Mouse (Mus musculus) right cerebral cortex, adult 18-20 months (tissue): Measurements from ENCODE around the gene Rfk.

Experiments used
- DNase-seq: peaks from one replicate; pipeline ENCODE4 v3.0.0; 2022; ENCODE audit warnings: mixed read lengths

Gene Rfk

DNA sequence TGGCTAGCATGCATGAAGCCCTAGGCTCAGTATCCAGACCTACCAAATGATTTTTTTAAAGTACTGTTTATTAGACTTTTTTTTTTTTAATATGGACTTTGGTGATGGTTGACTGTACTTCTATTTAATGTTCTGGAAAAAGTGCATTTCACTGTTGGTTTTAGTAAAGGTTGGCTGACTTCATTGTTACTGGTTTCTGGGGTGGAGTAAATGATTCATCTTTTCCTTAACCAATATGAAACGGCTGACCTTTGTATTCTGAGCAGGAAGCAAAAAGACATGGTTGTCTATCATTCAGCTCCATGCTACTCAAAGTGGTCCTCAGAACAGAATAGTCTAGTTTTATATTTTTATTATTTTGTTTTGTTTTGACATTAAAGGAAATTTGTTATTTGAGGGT, 8.4 kb upstream of the Rfk start:
- DNase-seq, result no peak

DNA sequence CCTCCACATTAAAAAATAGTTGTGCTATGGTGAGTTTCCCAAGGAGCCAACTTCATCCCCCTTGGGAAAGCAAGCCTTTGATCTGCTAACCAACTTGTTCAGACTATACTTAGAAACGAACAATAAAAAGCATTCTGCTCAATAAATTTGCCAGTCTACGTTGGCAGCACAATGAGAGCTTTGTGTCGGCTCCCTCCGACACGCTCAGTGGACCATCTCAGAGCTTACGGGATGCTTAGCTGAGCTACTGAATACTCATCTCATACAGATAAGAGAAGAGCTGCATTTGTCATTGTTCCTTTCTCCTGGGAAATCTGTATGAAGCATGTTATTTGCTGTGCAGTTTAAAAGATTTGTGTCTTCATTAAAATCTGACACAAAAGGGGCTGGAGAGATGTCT, 7.4 kb upstream of the Rfk start:
- DNase-seq, result no peak

DNA sequence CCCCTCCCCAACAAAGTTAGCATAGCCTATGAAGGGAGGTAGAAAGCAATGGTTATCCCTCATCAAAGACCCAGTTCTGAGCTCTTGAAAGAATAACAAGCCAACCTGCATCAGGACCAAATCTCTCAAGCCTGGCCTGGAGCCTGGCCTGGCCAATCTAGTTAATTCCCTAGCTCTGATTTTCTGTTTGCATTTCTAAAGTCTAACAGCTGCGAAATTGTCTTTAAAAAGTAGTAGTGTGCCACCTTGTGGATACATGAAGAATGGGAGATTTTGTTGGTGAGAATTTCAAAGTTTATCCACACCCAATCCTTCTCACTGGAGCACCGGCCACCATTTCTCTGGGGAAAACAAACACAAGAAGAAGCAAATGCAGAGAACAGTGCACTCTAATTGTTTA, 5.4 kb upstream of the Rfk start:
- no peak for DNase-seq

DNA sequence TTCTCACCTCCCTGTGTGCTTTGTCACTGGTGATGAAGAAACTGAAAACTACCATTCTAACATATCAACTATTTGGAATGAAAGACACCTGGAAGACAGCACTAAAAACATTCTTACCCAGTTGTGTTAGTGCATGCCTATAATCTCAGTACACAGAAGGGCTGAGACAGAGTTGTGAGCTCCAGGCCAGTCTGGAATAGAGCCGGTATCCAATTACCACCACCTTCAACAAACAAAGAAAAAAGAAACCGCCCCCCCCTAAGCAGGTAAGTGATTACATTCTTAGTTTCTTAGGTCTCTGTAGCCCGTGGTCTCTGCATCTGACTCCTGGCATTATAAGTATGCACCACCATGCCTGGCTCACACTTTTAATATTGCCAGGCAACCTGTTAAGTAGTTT, 977 bp upstream of the Rfk start:
- no peak for DNase-seq

DNA sequence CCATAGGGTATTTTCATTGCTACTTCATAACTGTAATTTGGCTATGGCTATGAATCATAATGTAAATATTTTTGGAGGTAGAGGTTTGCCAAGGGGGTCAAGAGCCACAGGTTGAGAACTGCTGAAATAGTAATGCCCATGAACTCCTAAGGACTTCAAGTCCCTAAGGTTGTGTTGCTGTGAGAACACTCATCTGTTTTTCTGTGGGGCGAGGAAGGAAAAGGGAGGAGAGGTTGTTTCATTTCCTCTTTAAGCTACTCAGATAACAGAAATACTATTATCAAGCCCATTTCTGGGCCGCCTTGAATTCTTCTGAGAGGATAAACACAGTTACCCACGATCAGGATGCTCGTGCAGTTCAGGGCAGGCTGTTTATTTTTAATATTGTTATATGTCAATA, 3.0 kb downstream of the Rfk start:
- DNase-seq, result no peak

DNA sequence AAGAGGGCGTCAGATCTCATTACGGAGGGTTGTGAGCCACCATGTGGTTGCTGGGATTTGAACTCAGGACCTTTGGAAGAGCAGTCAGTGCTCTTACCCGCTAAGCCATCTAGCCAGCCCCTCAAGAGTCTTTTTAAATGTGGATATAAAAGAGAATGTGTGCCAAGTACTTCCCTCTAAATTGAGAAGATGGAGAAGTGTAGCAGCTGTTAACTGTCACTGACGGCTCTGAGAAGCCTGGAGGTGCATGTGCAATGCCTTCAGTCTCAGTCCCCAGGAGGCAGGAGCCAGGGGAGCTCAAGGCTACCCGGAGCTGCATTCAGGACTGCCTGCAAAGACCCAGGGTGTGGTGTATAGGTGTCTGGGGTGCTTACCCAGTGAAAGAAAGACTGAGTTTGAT, 4.1 kb downstream of the Rfk start:
- DNase-seq, result no peak

DNA sequence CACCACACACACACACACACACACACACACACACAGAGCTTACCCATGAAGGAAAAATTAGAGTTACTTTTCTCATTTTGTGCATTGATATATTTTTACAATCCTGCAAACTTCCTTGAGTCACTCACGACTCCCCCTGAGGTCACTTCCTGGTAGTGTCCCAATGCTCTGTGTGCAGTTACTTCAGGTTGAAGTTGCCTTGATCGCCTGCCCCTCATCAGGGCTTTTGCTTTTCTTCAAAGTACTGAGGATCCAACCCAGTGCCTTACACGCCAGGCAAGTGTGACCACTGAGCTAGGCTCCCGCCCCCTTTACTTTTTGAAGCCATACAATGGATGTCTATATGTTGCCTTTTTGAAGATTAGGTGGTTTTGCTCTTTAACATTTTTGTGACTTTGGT, 6.1 kb downstream of the Rfk start:
- DNase-seq, result no peak

DNA sequence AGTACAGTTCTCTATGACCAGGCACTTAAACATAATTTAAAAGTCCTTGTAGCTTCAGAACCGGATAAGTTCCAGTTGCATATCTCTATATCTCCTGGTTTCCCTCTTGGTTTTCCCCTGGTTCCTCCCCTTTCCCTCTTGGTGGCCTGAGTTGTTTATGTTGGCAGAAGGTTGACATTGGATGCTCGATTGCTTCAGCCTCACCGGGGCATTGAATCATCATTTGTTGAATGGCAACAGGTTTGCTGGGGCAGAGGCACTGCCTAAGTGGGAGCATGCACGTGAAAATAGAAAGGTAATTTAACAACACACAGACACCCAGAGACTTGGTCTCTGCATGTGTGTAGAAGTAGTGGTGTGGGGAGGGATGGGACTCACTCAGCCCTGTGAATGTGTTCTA, 6.7 kb downstream of the Rfk start:
- no peak for DNase-seq

DNA sequence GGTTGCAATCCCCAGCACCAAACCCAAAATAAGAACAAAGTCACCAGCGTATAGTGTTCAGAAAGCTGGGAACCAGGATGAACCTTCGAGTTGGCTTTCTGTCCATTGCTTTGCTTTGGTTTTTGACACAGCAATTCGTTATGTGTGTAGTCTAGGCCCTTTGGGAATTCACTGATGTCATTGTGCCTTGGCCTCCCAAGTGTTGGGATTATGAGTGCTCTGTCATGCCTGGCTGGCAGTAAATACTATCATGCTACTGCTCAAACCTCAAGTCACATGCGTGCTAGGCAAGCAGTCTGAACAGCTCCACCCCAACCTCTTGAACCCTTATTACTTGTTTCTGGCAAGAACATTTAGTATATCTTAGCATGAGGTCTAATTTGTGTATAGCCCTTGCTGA, 9.3 kb downstream of the Rfk start:
- no peak for DNase-seq

DNA sequence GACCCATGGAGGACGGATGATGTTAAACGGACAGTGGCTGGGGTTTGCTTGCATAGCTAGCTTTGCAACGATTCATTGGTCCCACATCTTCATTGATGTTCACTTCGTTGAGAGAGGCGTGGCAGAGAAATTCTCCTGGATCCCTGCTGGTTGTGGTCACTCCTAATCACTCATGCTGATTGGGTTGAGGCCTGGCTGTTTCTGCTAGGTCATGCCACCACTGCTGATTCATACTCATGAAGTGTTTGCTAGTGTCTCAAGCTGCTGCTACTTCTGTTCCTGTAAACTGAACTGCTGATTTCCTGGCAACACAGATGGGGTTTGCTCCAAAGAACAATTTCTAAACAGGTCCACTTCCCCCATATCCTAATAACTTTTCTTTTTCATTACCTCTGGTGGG, 13.0 kb downstream of the Rfk start:
- no peak for DNase-seq

DNA sequence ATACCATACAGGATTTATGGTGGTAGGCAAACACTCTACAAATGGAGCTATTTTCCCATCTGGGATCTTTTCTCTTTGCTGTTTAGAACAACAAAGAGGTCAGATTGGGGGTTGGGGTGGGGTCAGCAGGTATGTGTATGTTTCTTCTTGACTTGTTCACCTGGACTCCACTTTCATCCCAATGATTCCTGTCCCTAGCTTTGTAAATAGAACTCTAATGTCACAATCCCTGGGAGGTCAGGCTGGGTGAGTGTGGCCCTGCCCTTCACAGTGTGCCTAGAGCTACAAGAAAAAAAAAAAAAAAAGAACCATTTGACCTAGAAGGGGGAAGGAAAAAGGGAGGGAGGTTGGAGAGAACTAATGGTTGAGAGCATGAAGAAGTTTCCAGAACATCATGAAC, 14.7 kb downstream of the Rfk start:
- no peak for DNase-seq

DNA sequence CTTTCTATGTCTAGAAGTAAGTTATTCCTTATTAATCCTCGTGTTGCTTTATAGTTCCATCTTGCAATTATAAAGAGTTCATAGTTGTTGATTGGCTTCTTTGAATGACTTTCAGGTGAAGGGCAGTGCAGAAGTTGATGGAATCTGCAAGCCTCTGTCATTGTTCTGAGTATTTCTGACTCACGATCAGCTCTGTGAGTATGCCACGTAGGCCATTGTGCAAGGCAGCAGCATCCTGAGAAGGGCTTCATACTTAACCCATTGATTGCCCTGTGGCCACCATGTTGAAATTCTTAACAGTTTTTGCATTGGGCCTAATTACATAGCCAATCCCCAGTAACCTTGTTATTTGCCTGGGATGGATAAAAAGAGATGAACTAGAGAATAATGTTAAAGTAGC, 15.5 kb downstream of the Rfk start:
- no peak for DNase-seq

DNA sequence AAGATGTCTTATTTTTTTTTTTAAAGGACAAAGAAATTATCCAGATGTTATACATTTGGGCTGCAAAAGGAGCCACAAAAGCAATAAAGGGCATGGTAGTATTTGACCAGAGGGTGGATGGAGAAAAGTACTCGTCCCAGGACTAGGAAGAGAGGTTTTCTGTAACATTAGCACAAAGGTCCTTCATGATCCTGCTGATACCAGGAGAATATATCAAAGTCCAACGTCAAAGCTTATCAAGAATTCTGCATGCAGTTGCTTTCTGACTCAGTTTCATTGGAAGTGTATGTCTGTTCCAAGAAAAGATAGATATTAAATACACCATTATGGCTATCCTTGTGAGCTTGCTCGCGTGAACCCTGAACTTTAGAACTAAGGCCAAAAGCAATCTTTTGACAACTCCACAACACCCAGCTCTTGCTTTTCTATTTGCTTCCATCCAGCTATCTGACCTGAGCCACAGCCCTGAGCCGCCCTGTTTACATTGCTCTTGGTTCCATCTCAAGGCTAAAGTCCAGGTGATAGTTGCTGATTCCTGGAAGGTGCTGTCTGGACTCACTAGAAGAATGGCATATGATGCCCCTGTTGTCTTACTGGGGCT, 16.7 kb downstream of the Rfk start:
- DNase-seq, result no peak

DNA sequence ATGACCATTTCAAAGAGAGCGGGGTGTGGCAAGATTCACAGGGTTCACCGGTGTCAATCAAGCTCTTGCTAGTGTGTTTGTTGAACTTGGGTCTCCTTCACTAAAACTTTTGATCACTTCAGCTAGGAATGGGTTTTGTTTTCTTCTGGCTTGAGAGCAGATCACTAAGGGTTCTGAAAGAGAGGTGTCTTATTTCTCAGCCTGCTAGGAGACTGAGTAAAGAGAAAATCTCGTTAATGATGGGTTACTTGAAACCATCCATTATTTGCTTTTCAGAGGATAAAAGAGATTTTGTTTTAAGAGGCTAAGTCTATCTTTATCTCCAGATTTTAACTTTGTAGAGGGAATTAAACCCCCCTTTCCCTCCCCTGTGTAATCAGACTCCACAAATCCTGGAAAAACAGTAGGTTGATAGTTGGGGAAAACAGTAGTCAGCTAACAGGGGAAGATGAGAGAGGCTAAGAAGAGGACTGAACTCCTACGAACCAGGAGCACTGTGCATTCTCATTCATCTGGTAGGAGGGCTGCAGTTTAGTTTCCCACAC, 19.1 kb downstream of the Rfk start:
- DNase-seq, result no peak

DNA sequence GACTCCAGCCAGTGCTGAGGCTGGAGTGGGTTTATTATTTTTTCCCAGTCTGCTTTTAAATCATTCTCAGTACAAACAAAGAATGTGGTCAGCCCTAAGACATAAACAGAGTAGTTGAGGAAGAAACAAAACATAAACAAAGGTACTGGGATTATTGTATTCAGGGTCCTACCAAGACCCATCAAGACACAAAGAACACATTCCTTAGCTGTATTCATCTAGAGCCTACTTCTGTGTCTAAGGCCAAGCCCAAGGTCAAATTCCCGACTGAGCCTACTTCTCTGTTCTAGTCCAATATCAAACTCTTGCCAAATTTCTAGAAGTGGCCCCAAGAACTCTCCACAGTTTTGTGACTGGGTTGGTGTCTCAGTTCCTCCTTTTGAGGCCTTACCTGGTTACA, 24.0 kb downstream of the Rfk start:
- DNase-seq, result no peak

DNA sequence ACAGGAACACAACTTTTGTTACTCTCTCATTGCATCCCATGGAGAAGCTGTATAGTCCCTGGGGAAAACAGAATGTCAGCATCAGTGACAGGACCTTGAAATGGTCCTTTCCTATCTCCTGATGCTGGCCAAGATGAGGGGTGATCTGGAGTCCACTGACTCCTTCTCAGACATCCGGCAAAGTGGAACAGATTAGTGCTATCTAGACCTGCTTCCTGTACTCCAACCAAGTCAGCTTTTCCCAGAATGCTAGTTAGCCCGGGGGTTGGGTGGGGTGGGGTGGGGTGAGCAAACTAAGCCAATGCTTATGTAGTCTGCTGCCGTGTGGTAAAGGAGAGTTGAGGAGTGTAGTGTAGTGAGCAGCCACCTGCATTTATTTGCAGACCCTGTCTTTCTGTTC, 29.5 kb downstream of the Rfk start:
- DNase-seq, result no peak

DNA sequence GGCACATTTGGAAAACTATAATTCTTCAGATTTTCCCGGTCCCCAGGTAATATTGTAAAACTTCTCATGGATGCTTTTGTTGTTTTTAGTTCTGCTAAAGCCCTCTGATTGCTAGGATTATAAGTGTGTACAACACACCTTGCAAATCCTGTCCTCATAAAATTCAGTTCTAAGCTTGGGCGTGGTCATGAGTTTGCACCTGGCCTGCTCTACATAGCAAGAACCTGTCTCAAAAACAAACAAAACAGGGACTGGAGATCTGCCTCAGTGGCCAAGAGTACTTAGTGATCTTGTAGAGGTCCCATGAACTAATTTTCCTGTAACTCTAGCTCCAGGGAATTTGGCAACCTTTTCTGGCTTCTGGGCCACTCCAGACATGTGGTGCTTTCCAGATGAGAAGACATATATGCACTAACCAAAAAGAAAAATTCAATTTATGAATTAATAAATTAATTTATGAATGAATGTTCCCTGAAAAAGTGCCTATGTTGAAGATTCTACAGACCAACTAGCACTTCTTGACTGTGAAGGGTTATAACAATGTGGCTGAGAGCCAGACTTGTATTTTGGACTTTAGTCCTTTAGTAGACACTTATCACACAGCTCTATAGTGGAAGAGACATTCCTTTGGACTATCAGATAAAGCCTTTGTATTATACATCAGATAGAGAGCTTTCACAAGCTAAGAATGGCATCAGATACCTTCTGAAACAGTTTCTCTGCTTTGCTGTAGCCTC, 34.1 kb downstream of the Rfk start:
- no peak for DNase-seq

DNA sequence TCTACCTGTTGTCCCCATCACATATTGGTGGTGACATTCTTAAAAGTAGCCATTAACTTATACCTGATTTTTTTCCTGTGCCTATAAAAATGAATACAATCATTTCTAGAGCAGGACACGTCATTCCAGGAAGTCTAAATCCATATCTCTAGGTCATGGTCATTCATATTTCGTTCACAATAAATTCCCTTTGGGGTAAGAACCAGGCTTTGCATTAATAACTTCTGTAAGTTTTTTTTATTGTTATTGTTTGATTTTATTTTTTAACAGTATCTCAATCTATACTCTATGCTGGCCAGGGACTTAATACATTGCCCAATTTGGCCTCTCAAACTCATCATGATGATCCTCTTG, 34.7 kb downstream of the Rfk start:
- no peak for DNase-seq

DNA sequence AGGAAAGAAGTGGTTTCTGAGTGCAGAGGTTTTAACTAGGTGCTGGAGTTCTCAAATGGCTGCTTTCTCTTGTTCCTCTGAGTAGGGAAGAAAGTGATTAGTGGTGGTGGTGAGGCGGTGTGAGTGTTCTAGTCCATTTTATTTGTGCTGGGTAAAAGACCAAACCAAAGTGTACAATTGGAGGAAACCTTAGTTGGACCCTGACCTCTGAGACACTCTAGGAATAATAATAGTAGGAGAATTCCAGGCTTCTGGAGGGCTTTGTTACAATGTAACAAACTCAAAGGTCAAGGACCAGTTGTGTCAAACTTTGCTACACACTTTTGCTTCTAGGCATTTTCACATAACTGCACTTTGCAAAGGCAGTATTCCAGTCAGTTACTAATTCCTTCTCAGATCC, 42.8 kb downstream of the Rfk start:
- no peak for DNase-seq

DNA sequence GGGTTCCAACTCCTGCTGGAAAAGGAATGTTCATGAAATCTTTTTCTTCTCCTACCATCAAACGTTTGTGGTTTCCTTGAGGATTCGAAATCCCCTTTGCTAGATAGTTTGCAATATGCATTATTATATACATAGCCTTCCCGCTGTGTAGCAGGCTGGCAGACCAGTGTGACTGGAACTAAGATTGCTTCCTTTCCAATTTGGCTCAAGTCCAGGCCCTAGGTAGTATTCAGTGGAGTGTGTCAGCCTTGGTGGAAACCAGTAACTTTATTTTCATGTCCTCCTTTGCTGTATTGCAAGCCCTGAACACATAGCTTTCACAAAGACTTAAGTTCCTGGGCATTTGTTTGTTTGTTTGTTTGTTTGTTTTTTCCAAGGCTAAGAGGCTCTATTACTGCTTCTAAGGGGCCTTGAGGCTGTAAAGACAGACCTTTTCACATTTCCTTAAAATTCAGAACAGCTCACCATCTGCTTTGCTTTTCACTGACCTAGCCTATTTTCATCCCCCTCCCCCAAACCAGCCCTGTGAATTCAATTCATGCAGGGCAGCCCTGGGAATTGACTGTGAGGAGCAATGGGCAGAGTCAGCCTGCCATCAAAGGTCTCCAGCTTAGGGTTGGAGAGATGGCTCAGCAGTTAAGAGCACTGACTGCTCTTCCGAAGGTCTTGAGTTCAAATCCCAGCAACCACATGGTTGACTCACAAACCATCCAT, 45.8 kb downstream of the Rfk start:
- no peak for DNase-seq

DNA sequence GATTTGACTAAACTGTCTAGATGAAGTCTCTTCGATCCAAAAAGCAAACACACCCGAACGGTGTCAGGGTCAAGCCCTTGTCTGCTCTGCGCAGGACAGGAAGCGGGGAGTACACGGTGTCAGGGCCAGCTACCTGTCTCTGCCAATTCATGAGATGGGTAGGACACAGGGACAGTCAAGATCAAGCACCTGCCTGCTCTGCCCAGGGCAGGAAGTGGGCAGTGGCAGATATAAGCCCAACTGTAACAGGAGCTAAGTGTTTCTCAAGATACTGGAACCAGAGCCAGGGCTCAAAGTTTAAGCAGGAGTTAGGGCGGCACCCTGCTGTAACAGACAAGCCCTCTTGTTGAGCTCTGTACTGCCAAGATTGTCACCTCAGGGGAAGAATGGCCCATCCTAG, 49.7 kb downstream of the Rfk start:
- no peak for DNase-seq
